Mouse (Mus musculus): ENCODE results near the gene Baz1a.

DNA sequence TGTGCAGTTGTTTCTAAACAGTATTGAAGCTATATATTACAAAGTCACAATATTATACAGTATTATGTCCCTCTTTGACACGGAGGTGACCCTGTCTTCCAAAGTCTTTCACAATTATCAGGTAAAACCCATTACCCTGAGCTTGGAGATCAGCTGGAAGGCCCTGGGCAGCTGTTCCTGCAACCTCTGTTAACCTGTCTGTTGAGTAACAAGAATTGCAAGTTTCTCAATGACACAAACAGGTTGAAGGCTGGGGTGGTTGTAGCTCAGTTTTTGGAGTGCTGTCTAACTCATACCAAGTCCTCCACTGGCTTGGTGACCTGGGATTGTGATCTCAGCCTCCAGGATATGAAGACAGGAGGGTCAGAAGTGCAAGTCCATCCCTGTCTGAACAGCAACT, 1.1 kb downstream of the Baz1a start:
- TF ChIP-seq CTCF (IDR thresholded peaks at IDR 0.05; ENCODE audit: borderline replicate concordance, insufficient read depth, low read length) (no peak), POLR2A (IDR thresholded peaks at IDR 0.05; ENCODE audit: low read depth, low read length) (no peak)

Measured in embryonic fibroblast, embryonic 13.5 days (primary cell).